Mouse (Mus musculus): ENCODE data around the gene Tfap2a.

GRCm38 (mm10) chr13:40705821-40706425 lies 32.3 kb downstream of the Tfap2a start:
- TF ChIP-seq CTCF (IDR thresholded peaks at IDR 0.05; ENCODE audit: borderline replicate concordance, insufficient read depth, low read depth, low read length) (no peak), POLR2A (IDR thresholded peaks at IDR 0.05; ENCODE audit: borderline replicate concordance, insufficient read depth, low read length) (no peak)

Measured in cerebellum, adult 2 months (tissue).